Mouse (Mus musculus): ENCODE measurements around the gene Hipk2. TPM values are rescaled to one million over a fixed set of nuclear protein-coding genes. Genes with fewer than 3 reads are reported as not detected.

Hipk2 gene
- 43.5 and 45.3 TPM in 2 replicates for polyA plus RNA-seq (2015; fragmentation: Nextera tagmentation; extraction: Ambion mirVana)

DNA sequence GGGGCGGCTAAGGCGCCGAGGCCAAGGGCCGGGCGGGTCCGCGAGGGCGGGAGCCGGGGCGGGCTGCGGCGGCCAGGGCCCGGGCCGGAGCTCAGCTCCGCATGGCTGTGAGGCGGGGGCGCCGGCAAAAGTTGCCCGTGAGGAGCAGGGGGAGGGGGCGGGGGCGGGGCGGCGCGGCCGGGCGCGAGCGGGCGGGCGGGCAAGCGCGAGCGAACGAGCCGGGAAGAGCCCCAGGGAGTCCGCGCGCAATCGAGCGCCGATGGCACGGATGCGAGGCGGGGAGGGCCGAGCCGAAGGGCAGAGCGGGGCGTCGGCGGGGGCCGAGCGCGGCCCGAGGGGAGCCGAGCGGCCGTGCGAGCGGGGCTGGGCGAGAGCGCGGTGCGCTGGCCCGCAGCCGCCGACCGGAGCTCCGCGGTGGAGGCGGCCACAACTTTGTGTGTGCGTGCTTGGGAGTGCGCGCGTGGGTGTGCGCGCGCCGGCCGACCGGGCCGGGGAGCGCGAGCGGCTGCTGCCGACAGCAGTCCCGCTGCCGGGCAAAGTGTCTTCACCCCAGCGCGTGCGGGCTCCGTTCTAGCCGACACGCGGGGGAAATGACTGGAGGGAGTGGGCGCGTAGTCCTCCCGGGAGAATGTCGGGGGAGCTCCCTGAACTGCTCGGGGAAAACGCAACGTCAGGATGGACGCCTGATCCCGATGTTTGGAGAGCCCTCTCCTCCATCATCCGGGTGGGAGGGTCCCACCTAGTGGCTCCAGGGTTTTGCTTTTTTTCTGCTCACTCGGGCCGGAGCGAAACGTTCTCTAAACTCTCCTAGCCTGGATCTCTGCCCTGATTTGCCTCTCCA is at the start of gene Hipk2:
TSS of gene Hipk2 (minus strand) at position 95 of the 841 bp plus-strand sequence.
- WGBS, result under 1% methylated on average over 75 of the region's 108 CpGs
- H3K9ac ChIP-seq, result peak within 1 kb of the TSS; percentile 99
- H3K27me3 ChIP-seq (replicated peaks), result peaks cover 4% of the 10 kb centered on the region; the same call in 1 of the 2 replicates
- H3K4me1 ChIP-seq, result peaks cover 33% of the 10 kb centered on the region
- no peaks in the 10 kb centered on the region for H3K9me3 ChIP-seq
- H3K27ac ChIP-seq, result peak within 1 kb of the TSS; percentile 97
- H3K36me3 ChIP-seq (replicated peaks), result no peaks in the 10 kb centered on the region
- peak within 1 kb of the TSS; percentile 61 for H3K4me2 ChIP-seq
- ATAC-seq (replicated peaks), result peak; percentile 89
- H3K4me3 ChIP-seq, result peak within 1 kb of the TSS; percentile 90

- Histone ChIP-seq H3K4me1 (peaks cover 7% of the 10 kb centered on the region; the same call in 1 of the 2 replicates), H3K9ac (no peak overlapping the region), H3K27me3 (replicated peaks) (no peaks in the 10 kb centered on the region), H3K4me2 (peak overlapping the region; percentile 21; the same call in 1 of the 2 replicates), H3K27ac (no peak overlapping the region), H3K9me3 (no peaks in the 10 kb centered on the region), H3K36me3 (replicated peaks) (no peaks in the 10 kb centered on the region), H3K4me3 (no peak overlapping the region)
- WGBS, result 54% methylated on average over 7 of the region's 7 CpGs
- ATAC-seq (replicated peaks), result no peak
Measured at GRCm38 (mm10) chr6:38925719-38926118, 49.8 kb upstream of the Hipk2 start.

GRCm38 (mm10) chr6:38923870-38924817 is 48.2 kb upstream of the Hipk2 start:
- Histone ChIP-seq H3K4me2 (no peak overlapping the region), H3K27ac (no peak overlapping the region), H3K27me3 (replicated peaks) (no peaks in the 10 kb centered on the region), H3K4me3 (no peak overlapping the region), H3K36me3 (replicated peaks) (no peaks in the 10 kb centered on the region), H3K4me1 (peaks cover 7% of the 10 kb centered on the region; the same call in 1 of the 2 replicates), H3K9ac (no peak overlapping the region), H3K9me3 (no peaks in the 10 kb centered on the region)
- WGBS, result 93% methylated on average over 18 of the region's 18 CpGs
- ATAC-seq (replicated peaks), result no peak

DNA sequence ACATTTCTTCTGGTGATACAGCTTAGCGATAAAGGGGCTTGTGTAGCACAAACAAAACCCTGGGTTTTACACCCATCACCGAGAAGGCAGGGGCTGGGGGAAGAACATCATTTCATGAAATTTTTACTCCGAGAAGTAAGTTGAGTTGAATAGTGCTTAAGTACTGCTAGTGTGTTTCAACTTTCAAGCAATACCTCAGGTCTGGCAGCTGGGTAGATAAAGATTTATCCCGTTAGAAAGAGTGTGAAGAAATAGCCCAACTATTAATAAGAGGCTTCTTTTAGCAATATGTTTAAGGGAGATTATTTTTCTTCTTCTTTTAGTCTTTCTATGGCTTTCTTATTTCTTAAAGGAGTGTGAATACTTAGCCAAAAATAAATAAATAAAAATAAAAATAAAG is 47.5 kb upstream of the Hipk2 start:
- Histone ChIP-seq H3K4me2 (no peak overlapping the region), H3K27me3 (replicated peaks) (no peaks in the 10 kb centered on the region), H3K36me3 (replicated peaks) (no peaks in the 10 kb centered on the region), H3K27ac (no peak overlapping the region), H3K4me3 (no peak overlapping the region), H3K4me1 (peaks cover 7% of the 10 kb centered on the region; the same call in 1 of the 2 replicates), H3K9ac (no peak overlapping the region), H3K9me3 (no peaks in the 10 kb centered on the region)
- 87% methylated on average over 4 of the region's 4 CpGs for whole genome bisulfite sequencing
- ATAC-seq (replicated peaks), result no peak

DNA sequence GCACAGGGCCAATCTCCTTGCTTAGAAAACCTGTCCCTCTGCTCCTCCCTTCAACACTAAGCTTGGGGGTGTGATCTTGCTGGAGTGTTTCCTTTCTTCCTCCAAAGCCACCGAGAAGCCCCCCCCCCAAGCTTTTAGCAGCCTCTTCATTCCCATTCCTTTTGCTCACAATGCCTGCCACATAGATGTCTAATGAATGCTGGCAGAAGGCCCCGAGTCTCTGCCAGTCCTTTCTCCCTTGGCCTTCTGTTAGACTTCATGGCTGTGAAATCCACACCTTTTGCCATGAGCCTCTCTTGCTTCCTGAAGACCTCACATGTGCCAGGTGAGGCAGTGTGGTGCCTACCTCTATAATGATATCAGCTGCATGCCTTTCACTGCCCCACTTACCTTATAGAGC is 46.6 kb upstream of the Hipk2 start:
- Histone ChIP-seq H3K4me1 (peaks cover 7% of the 10 kb centered on the region; the same call in 1 of the 2 replicates), H3K9me3 (no peaks in the 10 kb centered on the region), H3K4me2 (no peak overlapping the region), H3K27ac (no peak overlapping the region), H3K36me3 (replicated peaks) (no peaks in the 10 kb centered on the region), H3K27me3 (replicated peaks) (no peaks in the 10 kb centered on the region), H3K9ac (no peak overlapping the region), H3K4me3 (no peak overlapping the region)
- 46% methylated on average over 2 of the region's 2 CpGs for WGBS
- no peak for ATAC-seq (replicated peaks)

DNA sequence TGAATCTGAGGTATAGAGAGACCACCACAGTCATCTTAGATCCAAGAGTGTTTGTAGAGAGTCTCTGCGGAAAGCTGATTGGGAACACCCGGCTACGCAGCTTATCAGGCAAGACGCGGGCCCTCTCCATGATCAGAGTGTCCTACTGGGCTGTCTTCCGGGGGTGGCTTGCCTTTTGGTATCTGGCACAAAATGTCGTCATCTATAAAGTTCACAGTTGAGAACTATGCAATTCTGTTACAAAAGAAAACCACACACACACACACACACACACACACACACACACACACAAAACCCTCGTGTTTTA is 45.8 kb upstream of the Hipk2 start:
- Histone ChIP-seq H3K4me2 (no peak overlapping the region), H3K27ac (no peak overlapping the region), H3K9ac (no peak overlapping the region), H3K4me3 (no peak overlapping the region), H3K4me1 (peaks cover 7% of the 10 kb centered on the region; the same call in 1 of the 2 replicates), H3K9me3 (no peaks in the 10 kb centered on the region), H3K36me3 (replicated peaks) (no peaks in the 10 kb centered on the region), H3K27me3 (replicated peaks) (no peaks in the 10 kb centered on the region)
- no peak for ATAC-seq (replicated peaks)
- WGBS, result 89% methylated on average over 8 of the region's 8 CpGs

DNA sequence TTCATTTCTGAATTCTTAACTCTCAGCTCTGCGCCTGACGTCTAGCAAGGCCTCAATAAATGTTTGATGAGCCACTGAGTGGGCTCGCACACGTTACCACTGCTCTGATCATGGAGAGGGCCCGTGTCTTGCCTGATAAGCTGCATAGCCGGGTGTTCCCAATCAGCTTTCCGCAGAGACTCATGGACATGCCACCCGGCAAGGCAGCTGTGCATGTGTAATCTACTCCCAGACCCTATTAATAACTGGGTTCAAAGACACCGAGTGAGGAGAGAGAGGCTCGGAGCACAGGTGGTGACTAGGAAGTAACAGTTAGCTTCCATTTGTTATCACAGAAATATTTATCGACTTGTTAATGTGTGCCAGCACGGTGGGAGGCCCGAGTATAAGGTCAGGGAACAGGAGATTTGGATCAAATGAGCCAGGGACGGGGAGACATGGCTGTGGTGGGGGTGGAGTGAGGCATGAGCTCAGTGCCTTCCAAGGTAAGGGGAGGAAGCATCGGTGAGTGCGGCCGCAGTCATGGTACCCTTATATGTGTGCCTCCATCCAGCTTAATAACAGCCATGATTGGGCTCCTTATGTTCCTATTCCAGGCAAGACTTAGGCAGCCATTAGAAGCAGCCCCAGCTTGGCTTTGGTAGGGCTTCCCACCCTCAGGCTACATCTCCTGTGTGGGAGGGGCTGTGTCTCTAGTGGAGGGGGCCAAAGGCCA is 45.3 kb upstream of the Hipk2 start:
- Histone ChIP-seq H3K27me3 (replicated peaks) (no peaks in the 10 kb centered on the region), H3K4me1 (peaks cover 3% of the 10 kb centered on the region; the same call in 1 of the 2 replicates), H3K4me3 (no peak overlapping the region), H3K36me3 (replicated peaks) (no peaks in the 10 kb centered on the region), H3K27ac (no peak overlapping the region), H3K9me3 (no peaks in the 10 kb centered on the region), H3K9ac (no peak overlapping the region), H3K4me2 (no peak overlapping the region)
- peak; percentile 67 for ATAC-seq (replicated peaks)
- 74% methylated on average over 17 of the region's 17 CpGs for WGBS

- 79% methylated on average over 6 of the region's 6 CpGs for WGBS
- Histone ChIP-seq H3K4me3 (no peak overlapping the region), H3K4me1 (peaks cover 3% of the 10 kb centered on the region; the same call in 1 of the 2 replicates), H3K9me3 (no peaks in the 10 kb centered on the region), H3K27me3 (replicated peaks) (no peaks in the 10 kb centered on the region), H3K4me2 (no peak overlapping the region), H3K27ac (no peak overlapping the region), H3K9ac (no peak overlapping the region), H3K36me3 (replicated peaks) (no peaks in the 10 kb centered on the region)
- ATAC-seq (replicated peaks), result no peak
Measured at GRCm38 (mm10) chr6:38920141-38920540, 44.2 kb upstream of the Hipk2 start.

DNA sequence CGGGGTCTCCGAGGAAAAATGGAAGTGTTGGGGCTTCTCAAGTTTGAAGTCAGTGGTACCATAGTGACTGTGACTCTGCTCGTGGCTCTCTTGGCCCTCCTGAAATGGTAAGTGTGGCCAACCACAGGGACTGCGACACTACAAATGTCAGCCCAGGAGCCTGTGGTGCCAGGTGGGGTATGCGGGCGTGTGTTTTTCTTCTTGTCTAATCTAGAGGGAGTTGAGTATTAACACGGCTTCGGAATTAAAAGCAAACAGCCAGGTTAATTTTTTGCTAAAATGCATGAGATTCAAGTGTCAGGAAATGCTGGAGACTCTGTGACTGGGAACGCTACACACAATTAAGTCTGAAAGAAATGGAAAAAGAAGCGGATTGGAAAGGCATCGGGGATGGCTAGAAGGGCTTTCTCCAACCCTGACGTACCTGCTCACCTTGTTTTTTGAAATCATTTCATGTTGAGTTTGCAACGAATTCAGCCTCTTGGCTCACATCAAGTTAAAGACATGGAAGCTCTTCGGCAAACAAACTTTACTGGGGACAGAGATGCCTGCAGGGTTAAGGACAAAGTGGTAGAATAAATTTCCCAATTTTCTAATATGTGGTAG is 43.3 kb upstream of the Hipk2 start:
- Histone ChIP-seq H3K36me3 (replicated peaks) (no peaks in the 10 kb centered on the region), H3K4me3 (no peak overlapping the region), H3K4me2 (no peak overlapping the region), H3K27me3 (replicated peaks) (no peaks in the 10 kb centered on the region), H3K9me3 (no peaks in the 10 kb centered on the region), H3K9ac (no peak overlapping the region), H3K4me1 (peaks cover 7% of the 10 kb centered on the region), H3K27ac (no peak overlapping the region)
- 85% methylated on average over 14 of the region's 14 CpGs for WGBS
- ATAC-seq (replicated peaks), result no peak

- Histone ChIP-seq H3K9me3 (no peaks in the 10 kb centered on the region), H3K4me2 (no peak overlapping the region), H3K4me1 (peaks cover 12% of the 10 kb centered on the region), H3K9ac (no peak overlapping the region), H3K4me3 (no peak overlapping the region), H3K27me3 (replicated peaks) (no peaks in the 10 kb centered on the region), H3K36me3 (replicated peaks) (no peaks in the 10 kb centered on the region), H3K27ac (no peak overlapping the region)
- ATAC-seq (replicated peaks), result no peak
- whole genome bisulfite sequencing, result 94% methylated on average over 4 of the region's 4 CpGs
Measured at GRCm38 (mm10) chr6:38918728-38919127, 42.8 kb upstream of the Hipk2 start.

GRCm38 (mm10) chr6:38917415-38917814 is 41.5 kb upstream of the Hipk2 start:
- no peak overlapping the region for H3K4me2 ChIP-seq
- no peak overlapping the region for H3K9ac ChIP-seq
- ATAC-seq (replicated peaks), result no peak
- H3K9me3 ChIP-seq, result no peaks in the 10 kb centered on the region
- no peak overlapping the region for H3K4me3 ChIP-seq
- WGBS, result 80% methylated on average over 3 of the region's 3 CpGs
- H3K36me3 ChIP-seq (replicated peaks), result no peaks in the 10 kb centered on the region
- no peaks in the 10 kb centered on the region for H3K27me3 ChIP-seq (replicated peaks)
- no peak overlapping the region for H3K27ac ChIP-seq
- H3K4me1 ChIP-seq, result peaks cover 17% of the 10 kb centered on the region
